Mouse (Mus musculus) layer of hippocampus, postnatal 36 days (tissue): Measurements from ENCODE around the gene Prep. TPM values are rescaled to one million over a fixed set of nuclear protein-coding genes. Genes with fewer than 3 reads are reported as not detected.
"Not testable (repeated sequence)": the region's sequence is repeated elsewhere in the genome, so short reads cannot be mapped to it uniquely, and the experiment has no call there.

Experiments used
- DNase-seq, 2 experiments: peaks; one replicate each; pipeline ENCODE4 v3.0.0; 2022
- total RNA-seq, 2 experiments: library from RNA; stranded (reverse); gene quantifications; 2 replicates each; pipeline ENCODE4 v1.2.3; 2021

The Prep gene
- total RNA-seq, 2 experiments from 2014 or later = 8.8 to 9.3 TPM

- DNase-seq = no peak
Measured at GRCm38 (mm10) chr10:45076585-45076984, 9.6 kb downstream of the Prep start.

GRCm38 (mm10) chr10:45077353-45077752 is 10.3 kb downstream of the Prep start:
- DNase-seq = no peak

DNA sequence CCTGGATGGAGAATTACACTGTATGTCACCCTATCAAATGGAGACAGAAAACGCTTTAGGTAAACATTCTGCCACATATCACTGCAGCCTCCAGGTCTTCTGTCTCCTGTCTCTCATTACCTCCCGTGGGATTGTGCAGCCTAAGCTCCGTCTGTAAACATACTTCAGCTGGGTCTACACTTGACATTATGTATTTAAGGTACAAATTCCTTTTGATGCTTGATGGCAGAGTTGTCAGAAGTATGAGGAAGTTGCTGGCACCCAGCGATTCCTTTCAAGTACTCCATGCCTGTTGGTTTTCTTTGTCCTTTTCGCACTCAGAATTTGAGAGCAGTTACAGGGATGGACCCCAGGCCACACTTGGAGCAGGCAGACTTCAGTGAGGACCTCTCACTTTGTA is 12.8 kb downstream of the Prep start:
- no peak for DNase-seq

GRCm38 (mm10) chr10:45080490-45080889 is 13.5 kb downstream of the Prep start:
- DNase-seq = no peak

GRCm38 (mm10) chr10:45082730-45083129 is 15.7 kb downstream of the Prep start:
- no peak for DNase-seq

DNA sequence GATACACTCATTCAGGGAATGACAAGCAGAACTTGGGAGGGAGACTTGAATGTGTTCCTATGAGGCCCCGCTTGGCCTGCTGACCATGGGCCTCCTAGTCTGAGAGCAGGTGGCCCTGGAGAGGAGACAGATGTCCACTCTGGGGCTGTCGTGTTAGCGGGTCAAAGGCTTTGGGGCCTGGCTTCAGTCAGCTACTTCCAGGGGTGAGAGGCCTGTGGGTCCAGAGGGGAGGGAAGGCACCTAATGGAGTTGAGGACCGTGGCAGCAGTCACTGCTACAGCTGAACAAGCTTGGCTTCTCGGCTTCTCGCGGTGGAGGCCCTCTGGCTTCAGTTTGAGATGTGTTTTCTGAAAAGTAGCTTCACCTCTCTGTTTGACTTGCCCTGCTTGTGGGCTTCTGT is 17.0 kb downstream of the Prep start:
- DNase-seq = not testable (repeated sequence)

DNA sequence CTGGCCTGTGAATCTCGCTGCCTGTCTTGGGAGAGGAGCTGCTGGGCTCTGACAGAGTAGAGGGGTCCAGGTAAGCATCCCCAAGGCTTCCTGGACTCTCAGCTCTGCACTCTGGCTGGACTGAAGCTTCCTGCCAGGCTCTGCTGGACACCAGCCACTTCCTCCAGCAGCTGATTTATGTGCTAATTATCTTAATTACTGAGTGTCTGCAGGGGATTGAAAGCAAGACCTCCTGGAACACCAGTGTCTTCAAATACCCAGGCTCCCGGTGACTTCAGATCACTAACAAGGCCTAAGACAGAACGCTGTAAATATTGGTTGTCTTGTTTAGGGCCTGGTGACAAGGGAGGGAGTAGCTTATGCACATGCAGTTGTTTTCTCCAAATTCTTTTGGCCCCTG is 17.5 kb downstream of the Prep start:
- DNase-seq = no peak

- DNase-seq = no peak
Measured at GRCm38 (mm10) chr10:45085315-45085714, 18.3 kb downstream of the Prep start.

- peak in 1 of 2 experiments; percentile 24 for DNase-seq
Measured at GRCm38 (mm10) chr10:45086637-45087036, 19.6 kb downstream of the Prep start.

DNA sequence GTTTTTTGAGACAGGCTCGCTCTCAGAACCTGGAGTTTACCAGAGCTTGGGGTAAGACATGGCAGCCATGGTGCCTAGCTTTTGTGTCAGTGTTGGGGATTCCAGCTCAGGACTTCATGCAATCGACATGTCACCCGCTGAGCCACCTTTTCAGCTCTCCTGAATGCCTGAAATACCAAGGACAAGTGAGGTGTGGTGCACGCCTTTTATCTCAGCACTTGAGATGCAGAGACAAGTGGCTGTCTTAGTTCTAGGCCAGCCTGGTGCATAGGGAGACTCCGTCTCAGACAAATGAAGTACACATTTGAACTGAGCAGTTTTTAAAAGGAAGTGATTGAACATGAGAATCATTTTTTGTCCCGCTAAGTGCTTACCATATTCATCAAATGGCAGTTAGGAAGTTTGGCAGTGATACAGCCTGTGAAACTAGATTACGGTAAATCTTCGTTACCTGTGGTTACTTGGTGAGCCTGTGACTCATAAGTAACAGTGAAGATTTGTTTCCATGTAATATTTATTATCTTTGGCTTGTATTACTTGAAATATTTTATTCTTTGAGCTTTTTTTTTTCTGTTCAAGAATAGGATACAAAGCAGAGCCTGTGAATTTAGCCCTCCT is 24.6 kb downstream of the Prep start:
- no peak for DNase-seq

DNA sequence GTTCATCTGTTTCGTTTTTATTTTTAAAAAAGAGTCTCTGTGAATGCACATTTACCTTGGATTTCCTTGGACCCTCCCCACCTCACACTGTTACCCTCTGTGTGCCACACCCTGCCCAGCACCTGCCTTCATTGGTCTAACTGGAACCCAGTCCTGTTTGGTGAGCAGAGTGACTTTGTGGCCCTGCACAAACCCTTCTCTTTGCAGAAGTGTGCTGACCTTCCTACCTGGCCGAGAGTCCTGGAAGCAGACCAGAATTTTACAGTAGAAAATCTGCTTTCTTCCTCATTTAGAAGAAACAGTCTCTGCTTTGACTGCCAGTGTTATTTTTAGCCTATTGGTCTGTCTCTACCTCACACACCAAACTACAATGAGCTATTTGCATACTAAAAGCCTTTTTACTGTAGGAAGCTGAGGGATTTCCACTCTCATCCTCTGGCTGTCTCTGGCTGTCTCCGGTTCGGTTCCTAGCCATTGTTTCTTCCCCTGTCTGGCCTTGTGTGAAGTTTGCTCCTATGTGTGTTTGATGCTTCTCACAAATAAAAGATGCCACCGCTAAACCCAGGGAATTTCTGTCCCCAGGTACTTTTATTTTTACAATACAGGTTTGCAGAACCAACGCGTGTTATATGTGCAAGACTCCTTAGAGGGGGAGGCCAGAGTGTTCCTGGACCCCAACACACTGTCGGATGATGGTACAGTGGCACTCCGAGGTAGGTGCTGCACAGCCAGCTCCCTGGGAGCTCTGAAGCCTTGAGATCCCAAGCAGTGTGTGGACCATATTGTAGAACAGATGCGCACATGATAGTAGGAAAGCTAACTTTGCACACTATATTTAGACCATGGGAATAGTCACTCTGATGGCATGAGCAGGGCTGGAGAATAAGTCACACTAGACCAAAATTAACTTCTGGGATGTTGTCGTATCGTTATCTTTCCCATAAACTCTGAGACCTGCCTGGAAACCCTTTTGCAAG is 25.4 kb downstream of the Prep start:
- DNase-seq = no peak

- peak in 1 of 2 experiments; percentile 32 for DNase-seq
Measured at GRCm38 (mm10) chr10:45098751-45099150, 31.7 kb downstream of the Prep start.

DNA sequence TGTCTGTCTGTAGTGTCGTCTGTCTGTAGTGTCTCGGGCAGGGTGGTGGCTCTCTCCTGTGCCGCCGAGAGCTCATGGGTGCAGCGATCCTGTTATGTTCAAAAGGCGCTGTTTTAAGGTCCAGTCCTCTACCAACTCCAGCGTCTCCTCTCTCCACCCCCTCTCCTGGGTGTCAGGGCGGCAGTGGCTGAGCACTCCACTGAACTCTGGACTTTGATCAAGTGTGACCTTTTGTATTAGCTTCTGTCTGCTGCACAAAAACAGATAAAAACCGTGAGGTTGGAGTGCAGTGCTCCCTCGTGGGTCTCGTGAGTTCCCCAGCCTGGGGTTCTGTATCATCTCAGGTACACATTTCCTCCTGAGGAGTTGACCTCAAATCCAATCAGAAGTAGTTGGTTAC is 33.5 kb downstream of the Prep start:
- no peak for DNase-seq

GRCm38 (mm10) chr10:45103184-45103583 is 36.2 kb downstream of the Prep start:
- DNase-seq = no peak

GRCm38 (mm10) chr10:45104098-45104497 is 37.1 kb downstream of the Prep start:
- DNase-seq = peak in 1 of 2 experiments; percentile 44

GRCm38 (mm10) chr10:45104535-45105079 is 37.6 kb downstream of the Prep start:
- no peak for DNase-seq

- DNase-seq = no peak
Measured at GRCm38 (mm10) chr10:45106541-45106940, 39.5 kb downstream of the Prep start.

GRCm38 (mm10) chr10:45107313-45107712 is 40.3 kb downstream of the Prep start:
- no peak for DNase-seq

DNA sequence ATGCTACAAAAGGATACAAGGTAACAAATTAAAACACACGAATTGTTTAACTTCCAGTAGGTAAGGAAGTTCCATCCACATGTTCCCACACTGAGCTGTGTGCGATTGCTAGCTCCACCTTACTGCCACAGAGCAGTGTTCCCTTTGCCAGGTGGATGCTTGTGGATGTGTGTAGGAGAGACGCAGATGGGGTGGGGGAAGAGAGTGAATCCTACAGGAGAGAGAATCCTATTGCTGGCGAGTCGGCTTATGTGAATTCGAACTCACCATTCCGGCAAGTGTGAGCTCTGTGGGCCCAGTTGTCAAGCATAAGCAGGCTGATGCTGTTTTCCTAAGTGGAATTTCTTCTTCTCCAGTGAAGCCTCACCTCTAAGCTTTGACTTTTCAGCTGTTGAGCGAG is 42.0 kb downstream of the Prep start:
- no peak for DNase-seq

- DNase-seq = no peak
Measured at GRCm38 (mm10) chr10:45109974-45110373, 43.0 kb downstream of the Prep start.

DNA sequence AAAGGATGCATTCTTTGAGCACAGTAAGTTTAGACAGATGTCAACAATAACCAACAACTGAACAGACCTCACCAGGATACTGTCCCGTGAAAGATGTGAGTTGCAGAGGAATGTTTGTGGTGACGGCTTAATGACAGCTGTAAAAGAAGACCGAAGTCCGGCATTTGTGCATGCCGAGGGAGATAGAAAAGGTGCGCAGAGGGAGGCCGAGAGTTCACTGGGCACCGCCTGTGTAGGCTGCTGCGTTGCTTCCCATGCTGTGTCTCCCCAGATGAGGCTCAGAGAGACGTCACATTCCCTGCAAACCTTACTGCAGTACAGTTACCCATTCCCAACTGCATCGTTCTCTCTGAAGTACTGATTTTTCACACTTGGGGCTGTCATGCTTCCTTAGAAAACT is 45.9 kb downstream of the Prep start:
- no peak for DNase-seq

DNA sequence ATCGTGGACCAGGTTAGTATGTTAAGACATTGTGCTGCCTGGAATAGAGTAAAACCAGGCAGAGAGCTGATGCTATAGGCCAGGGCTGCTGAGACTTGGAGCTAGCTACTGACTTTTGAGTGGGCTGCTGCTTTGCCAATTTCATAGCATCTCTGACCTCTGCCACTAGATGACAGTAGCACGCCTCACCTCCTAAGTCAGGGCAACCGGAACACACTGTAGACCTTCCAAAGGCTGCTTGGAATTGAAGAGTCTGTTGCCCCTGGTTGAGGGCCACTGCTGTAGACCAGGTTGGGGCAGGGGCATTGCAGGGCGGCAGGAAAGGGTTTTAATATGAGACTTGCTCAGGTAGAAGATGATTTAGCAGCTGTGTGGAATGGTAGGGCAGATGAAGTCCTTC is 47.5 kb downstream of the Prep start:
- no peak for DNase-seq

DNA sequence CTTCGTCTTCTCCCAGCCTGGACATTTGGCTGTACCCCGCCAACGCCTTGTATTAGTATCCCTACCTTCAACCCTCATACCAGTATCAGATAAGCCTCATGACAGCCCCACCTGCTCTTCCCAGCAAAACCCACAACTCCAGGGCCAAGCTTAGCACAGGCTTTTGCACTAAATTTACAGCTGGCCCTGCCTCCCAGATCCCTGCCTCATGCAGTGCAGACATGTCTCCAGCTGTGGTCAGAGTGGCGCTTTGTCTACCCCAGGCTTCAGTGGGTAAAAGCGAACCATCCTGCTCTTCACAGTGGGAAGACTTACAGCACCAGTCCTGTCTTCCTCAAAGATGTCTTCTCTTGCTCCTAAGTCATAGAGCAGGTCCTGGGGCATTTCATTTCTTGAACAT is 49.8 kb downstream of the Prep start:
- DNase-seq = no peak

GRCm38 (mm10) chr10:45118389-45118788 is 51.4 kb downstream of the Prep start:
- DNase-seq = no peak
